Mouse (Mus musculus) forebrain, embryonic 10.5 days (tissue): ENCODE measurements around the gene Dpf3. TPM values are rescaled to one million over a fixed set of nuclear protein-coding genes. Genes with fewer than 3 reads are reported as not detected.

Experiments
- DNase-seq: peaks from one replicate; pipeline ENCODE4 v3.0.0-alpha.2; 2017; ENCODE audit warnings: low spot score; ENCODE audit errors: extremely low spot score
- H3K27ac ChIP-seq: fragments of 300-500 bp; sonication (generic); 2 replicates; pipeline ENCODE4 v1.5.1; 2016; ENCODE audit warnings: mild to moderate bottlenecking
- H3K27me3 ChIP-seq: fragments of 300-500 bp; sonication (generic); 2 replicates; pipeline ENCODE4 v1.6.1; 2016; ENCODE audit warnings: mild to moderate bottlenecking; ENCODE audit not compliant: poor library complexity, severe bottlenecking
- H3K36me3 ChIP-seq: fragments of 300-500 bp; sonication (generic); replicated peaks from 2 replicates; pipeline ENCODE4 v1.6.1; 2016; ENCODE audit warnings: mild to moderate bottlenecking, moderate library complexity
- H3K4me1 ChIP-seq: fragments of 300-500 bp; sonication (generic); 2 replicates; pipeline ENCODE4 v1.6.1; 2016
- H3K4me3 ChIP-seq: fragments of 300-500 bp; sonication (generic); 2 replicates; pipeline ENCODE4 v1.5.1; 2016; ENCODE audit warnings: mild to moderate bottlenecking, moderate library complexity
- H3K9me3 ChIP-seq: fragments of 300-500 bp; sonication (generic); 2 replicates; pipeline ENCODE4 v1.6.1; 2016; ENCODE audit warnings: mild to moderate bottlenecking, moderate library complexity
- WGBS: fragments of 180-500 bp; shearing (Covaris S2); methylation state at CpG from one replicate; pipeline ENCODE4 v1.1.7; 2016; 5-methylcytosine and 5-hydroxymethylcytosine counted together
- polyA plus RNA-seq: library from polyadenylated mRNA; unstranded; fragments of >200 nt; fragmentation: Nextera tagmentation; extraction: Ambion mirVana; gene quantifications from 2 replicates; pipeline ENCODE4 v1.2.1, GENCODE M21; 2016

Gene Dpf3
- polyA plus RNA-seq, 1 experiment from 2014 or later: 2.2 TPM

DNA sequence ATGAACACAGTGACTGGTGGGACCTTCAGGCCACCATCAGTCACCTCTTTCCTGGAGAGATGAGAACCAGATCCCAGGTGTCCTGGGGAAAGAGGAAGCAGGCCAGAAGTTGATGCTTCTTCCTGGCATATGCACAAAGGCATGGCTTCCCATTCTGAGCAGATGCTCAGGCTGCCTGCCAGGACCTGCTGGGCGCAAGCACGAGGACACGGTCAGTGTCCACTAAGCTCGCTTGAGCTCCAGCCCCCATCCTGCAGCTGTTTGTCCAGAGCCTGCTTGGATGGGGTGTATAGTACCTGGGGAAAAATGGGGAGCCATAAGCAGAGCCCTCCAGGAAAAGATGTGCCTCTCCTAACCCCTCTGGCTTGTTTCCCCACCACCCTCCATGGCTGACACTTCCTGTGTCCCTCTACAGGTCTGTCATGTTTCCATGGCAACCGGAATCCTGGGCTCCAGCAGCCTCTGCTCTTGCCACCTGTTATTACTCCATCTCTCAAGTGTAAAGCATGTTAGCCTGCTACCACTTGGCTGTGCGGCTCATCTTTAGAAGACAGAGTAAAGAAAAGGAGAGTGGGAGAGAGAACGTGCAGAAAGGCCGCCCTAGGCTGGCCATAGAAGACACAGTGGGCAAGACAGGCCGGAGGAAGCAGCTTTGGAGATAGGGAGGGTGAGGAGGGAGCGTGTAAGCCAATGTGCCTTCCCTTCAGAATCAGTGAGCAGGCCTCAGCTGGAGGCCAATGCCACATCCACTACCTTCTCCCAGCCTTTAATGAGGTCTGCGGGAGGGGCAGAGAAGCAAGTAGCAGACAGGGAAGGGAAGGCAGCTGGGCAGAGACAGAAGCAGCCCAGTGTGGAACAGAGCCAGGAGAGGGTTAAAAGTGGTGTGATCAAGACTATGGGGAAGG is 209.7 kb downstream of the Dpf3 start:
- no peak overlapping the region for H3K4me3 ChIP-seq
- H3K9me3 ChIP-seq: no peaks in the 10 kb centered on the region
- peaks cover 20% of the 10 kb centered on the region for H3K4me1 ChIP-seq
- H3K36me3 ChIP-seq: no peaks in the 10 kb centered on the region
- H3K27me3 ChIP-seq: no peaks in the 10 kb centered on the region
- H3K27ac ChIP-seq: peak overlapping the region; percentile 31
- 77% methylated on average over 11 of the region's 11 CpGs for WGBS
- DNase-seq: no peak

- H3K27me3 ChIP-seq: no peaks in the 10 kb centered on the region
- H3K36me3 ChIP-seq: no peaks in the 10 kb centered on the region
- H3K27ac ChIP-seq: no peak overlapping the region
- WGBS: 91% methylated on average over 3 of the region's 3 CpGs
- no peak for DNase-seq
- H3K4me1 ChIP-seq: no peaks in the 10 kb centered on the region
- H3K4me3 ChIP-seq: no peak overlapping the region
- no peaks in the 10 kb centered on the region for H3K9me3 ChIP-seq
These were observed 216.3 kb downstream of the Dpf3 start for GRCm38 (mm10) chr12:83271215-83271614.

DNA sequence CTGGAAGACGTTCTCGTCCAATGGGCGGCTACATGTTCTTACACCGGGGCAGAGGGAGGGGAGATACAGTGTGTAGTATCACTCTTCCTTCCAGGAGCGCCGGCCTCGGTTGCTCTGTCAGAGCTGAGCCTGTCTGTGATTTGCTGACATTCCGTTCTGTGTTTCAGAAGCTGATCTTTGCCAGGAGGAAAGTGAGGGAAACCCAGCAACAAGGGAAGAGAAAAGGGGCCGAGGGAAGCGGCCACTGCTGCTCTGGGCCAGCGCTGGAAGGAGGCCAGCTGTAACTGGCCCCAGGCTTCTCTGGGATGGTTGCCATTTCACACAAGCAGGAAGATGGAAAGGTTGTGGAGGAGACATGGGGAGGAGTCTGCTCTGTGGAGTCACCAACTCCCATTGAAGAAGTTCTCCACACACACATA is 219.0 kb downstream of the Dpf3 start:
- Histone ChIP-seq H3K9me3 (no peaks in the 10 kb centered on the region), H3K27me3 (no peaks in the 10 kb centered on the region), H3K4me1 (no peaks in the 10 kb centered on the region), H3K4me3 (no peak overlapping the region), H3K36me3 (no peaks in the 10 kb centered on the region), H3K27ac (no peak overlapping the region)
- DNase-seq: no peak
- 90% methylated on average over 11 of the region's 11 CpGs for WGBS

GRCm38 (mm10) chr12:83260540-83260939 is 227.0 kb downstream of the Dpf3 start:
- 91% methylated on average over 2 of the region's 2 CpGs for WGBS
- no peaks in the 10 kb centered on the region for H3K9me3 ChIP-seq
- no peaks in the 10 kb centered on the region for H3K27me3 ChIP-seq
- no peaks in the 10 kb centered on the region for H3K36me3 ChIP-seq
- H3K4me3 ChIP-seq: no peak overlapping the region
- no peaks in the 10 kb centered on the region for H3K4me1 ChIP-seq
- H3K27ac ChIP-seq: no peak overlapping the region
- no peak for DNase-seq

GRCm38 (mm10) chr12:83254399-83254798 is 233.1 kb downstream of the Dpf3 start:
- Histone ChIP-seq H3K36me3 (no peaks in the 10 kb centered on the region), H3K4me1 (no peaks in the 10 kb centered on the region), H3K27me3 (no peaks in the 10 kb centered on the region), H3K9me3 (no peaks in the 10 kb centered on the region), H3K27ac (no peak overlapping the region), H3K4me3 (no peak overlapping the region)
- WGBS: 87% methylated on average over 4 of the region's 4 CpGs
- DNase-seq: no peak

DNA sequence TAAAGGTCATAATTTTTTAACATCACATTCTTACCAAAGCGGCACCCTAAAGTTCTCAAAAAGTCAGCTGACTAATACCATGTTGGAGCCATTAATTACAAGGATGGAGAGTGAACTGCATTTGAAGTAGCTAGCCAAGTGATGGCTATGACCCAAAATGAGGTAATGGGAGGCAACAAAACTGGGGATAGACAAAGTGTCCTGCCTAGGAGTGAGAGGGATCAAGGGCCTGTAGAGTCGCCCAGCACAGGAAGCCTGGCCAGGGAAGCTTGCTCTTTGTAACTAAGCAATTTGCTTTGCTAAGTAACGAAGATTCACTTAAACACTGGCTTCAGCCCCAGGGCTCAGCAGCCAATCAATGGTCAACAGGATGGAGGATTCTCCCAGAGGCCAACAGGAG is 238.4 kb downstream of the Dpf3 start:
- WGBS: 87% methylated on average over 3 of the region's 3 CpGs
- Histone ChIP-seq H3K27ac (no peak overlapping the region), H3K27me3 (no peaks in the 10 kb centered on the region), H3K4me1 (no peaks in the 10 kb centered on the region), H3K36me3 (no peaks in the 10 kb centered on the region), H3K4me3 (no peak overlapping the region), H3K9me3 (no peaks in the 10 kb centered on the region)
- no peak for DNase-seq

- 80% methylated on average over 2 of the region's 2 CpGs for WGBS
- no peaks in the 10 kb centered on the region for H3K4me1 ChIP-seq
- H3K27ac ChIP-seq: no peak overlapping the region
- no peak overlapping the region for H3K4me3 ChIP-seq
- no peaks in the 10 kb centered on the region for H3K27me3 ChIP-seq
- no peaks in the 10 kb centered on the region for H3K9me3 ChIP-seq
- no peaks in the 10 kb centered on the region for H3K36me3 ChIP-seq
- no peak for DNase-seq
These were observed 238.9 kb downstream of the Dpf3 start for GRCm38 (mm10) chr12:83248636-83249035.

GRCm38 (mm10) chr12:83247669-83248068 is 239.8 kb downstream of the Dpf3 start:
- Histone ChIP-seq H3K4me1 (no peaks in the 10 kb centered on the region), H3K27ac (no peak overlapping the region), H3K4me3 (no peak overlapping the region), H3K36me3 (no peaks in the 10 kb centered on the region), H3K9me3 (no peaks in the 10 kb centered on the region), H3K27me3 (no peaks in the 10 kb centered on the region)
- DNase-seq: no peak
- WGBS: 83% methylated on average over 3 of the region's 3 CpGs

DNA sequence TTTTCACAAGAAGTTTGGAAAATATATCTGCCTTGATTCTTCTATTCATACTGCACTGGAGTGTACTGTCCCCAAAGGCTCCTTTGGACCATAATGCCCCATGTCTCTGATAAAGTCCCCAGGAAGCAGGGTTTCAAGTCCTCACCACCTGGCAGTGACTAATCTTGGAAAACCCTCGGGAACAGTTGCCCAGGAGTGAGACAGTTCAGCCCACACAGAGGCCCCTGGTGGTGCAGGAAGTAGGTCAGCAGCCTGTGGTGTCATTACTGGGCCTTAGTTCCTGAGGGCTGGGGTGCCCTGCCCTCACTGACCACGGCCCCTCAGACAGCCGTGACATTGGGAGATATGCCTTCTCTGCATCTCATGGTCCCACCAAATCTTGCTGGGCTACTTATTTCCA is 246.5 kb downstream of the Dpf3 start:
- Histone ChIP-seq H3K9me3 (no peaks in the 10 kb centered on the region), H3K4me3 (no peak overlapping the region), H3K4me1 (0 out of 2 replicates have a peak, but pooled peaks cover 4% of the 10 kb centered on the region), H3K27me3 (no peaks in the 10 kb centered on the region), H3K27ac (no peak overlapping the region), H3K36me3 (no peaks in the 10 kb centered on the region)
- no peak for DNase-seq
- WGBS: 84% methylated on average over 3 of the region's 3 CpGs

DNA sequence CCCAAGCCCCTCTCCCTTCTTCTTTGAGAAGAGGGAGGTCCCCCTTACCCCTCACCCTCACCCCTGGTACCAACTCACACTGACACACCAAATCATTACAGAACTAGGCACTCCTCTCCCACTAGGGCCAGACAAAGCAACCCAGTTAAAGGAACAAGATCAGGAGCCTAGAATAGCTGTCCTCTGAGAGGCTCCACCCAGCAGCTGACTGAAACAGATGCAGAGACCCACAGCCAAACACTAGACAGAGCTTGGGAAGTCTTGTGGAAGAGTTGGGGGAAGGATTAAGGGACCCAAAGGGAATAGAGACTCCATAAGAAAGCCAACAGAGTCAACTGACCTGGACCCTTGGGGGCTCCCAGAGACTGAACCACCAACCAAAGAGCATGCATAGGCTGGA is 246.9 kb downstream of the Dpf3 start:
- H3K36me3 ChIP-seq: no peaks in the 10 kb centered on the region

GRCm38 (mm10) chr12:83235781-83236180 is 251.7 kb downstream of the Dpf3 start:
- DNase-seq: no peak
- Histone ChIP-seq H3K27ac (no peak overlapping the region), H3K9me3 (peaks cover 5% of the 10 kb centered on the region; the same call in 1 of the 2 replicates), H3K36me3 (no peaks in the 10 kb centered on the region), H3K4me1 (peaks cover 14% of the 10 kb centered on the region), H3K27me3 (no peaks in the 10 kb centered on the region), H3K4me3 (no peak overlapping the region)
- 92% methylated on average over 6 of the region's 6 CpGs for WGBS

More for the DNA sequence above, 246.9 kb downstream of the Dpf3 start:
- no peak overlapping the region for H3K27ac ChIP-seq
- H3K27me3 ChIP-seq: no peaks in the 10 kb centered on the region
- H3K4me1 ChIP-seq: 0 out of 2 replicates have a peak, but pooled peaks cover 4% of the 10 kb centered on the region
- no peaks in the 10 kb centered on the region for H3K9me3 ChIP-seq
- no peak overlapping the region for H3K4me3 ChIP-seq
- no peak for DNase-seq

- Histone ChIP-seq H3K27ac (no peak overlapping the region), H3K4me3 (no peak overlapping the region), H3K36me3 (no peaks in the 10 kb centered on the region), H3K4me1 (peaks cover 14% of the 10 kb centered on the region), H3K9me3 (peaks cover 8% of the 10 kb centered on the region; the same call in 1 of the 2 replicates), H3K27me3 (no peaks in the 10 kb centered on the region)
- 52% methylated on average over 2 of the region's 2 CpGs for WGBS
- DNase-seq: no peak
These were observed 252.5 kb downstream of the Dpf3 start for GRCm38 (mm10) chr12:83234981-83235380.

DNA sequence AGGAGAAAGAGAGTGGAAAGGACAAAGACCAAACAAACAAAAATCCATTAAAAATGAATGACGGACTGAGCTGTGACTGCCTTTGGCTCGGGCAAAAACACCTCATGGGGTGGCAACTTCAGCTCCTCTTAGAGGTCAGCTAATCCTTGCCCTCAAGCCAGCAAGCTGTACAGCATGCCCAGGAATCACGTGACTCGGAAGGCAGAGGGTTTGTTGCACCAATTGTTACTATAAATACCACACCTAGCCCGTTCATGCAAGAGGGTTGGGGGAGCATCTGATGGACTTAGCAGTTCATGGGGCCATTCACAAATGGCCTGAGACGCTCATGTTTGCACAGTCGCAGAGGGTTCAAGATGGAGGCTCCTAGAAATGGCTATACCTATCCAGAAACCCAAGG is 253.9 kb downstream of the Dpf3 start:
- H3K27ac ChIP-seq: no peak overlapping the region
- 42% methylated on average over 7 of the region's 7 CpGs for WGBS
- no peak overlapping the region for H3K4me3 ChIP-seq
- no peaks in the 10 kb centered on the region for H3K36me3 ChIP-seq
- peaks cover 8% of the 10 kb centered on the region; the same call in 1 of the 2 replicates for H3K9me3 ChIP-seq
- DNase-seq: no peak
- no peaks in the 10 kb centered on the region for H3K27me3 ChIP-seq
- peaks cover 14% of the 10 kb centered on the region for H3K4me1 ChIP-seq
